Mouse (Mus musculus): ENCODE results near the gene Ireb2.
"Not testable (repeated sequence)": the region's sequence is repeated elsewhere in the genome, so short reads cannot be mapped to it uniquely, and the experiment has no call there.

Gene Ireb2

DNA sequence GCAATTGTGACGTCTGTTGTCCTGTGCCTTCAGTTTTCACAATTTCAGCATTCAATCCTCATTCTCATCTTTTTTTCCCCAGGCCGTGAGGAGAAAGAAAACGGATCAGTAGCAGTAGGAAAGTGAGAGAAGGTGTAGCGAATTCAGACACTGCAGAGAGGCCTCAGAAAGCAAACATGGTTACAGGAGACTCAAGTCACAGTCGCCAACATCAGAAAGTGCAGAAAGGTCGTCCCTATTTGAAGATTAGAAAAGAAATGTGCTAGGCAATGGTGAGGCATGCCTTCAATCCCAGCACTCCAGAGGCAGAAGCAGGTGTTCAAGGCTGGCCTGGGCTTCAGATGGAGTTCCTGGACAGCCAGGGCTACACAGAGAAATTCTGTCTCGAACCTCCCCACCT lies 52.0 kb downstream of the Ireb2 start:
- DNase-seq: no peak

DNA sequence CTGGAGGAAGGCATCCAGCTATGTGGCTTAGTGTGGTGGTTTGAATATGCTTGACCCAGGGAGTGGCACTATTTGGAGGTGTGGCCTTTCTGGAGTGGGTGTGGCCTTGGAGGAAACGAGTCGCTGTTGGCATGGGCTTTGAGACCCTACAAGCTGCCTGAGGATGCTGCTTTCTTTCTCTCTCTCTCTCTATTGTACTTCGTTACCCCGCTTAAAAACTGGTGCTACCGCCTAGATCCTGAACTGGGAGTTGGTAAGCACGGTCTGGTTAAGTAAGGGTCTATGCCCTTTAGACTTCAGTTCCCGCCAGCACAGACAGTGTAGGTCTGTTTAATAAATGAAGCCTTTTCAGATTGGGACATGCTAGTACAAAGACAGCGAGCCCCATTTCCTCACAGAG lies 52.8 kb downstream of the Ireb2 start:
- peak; percentile 12 for DNase-seq

DNA sequence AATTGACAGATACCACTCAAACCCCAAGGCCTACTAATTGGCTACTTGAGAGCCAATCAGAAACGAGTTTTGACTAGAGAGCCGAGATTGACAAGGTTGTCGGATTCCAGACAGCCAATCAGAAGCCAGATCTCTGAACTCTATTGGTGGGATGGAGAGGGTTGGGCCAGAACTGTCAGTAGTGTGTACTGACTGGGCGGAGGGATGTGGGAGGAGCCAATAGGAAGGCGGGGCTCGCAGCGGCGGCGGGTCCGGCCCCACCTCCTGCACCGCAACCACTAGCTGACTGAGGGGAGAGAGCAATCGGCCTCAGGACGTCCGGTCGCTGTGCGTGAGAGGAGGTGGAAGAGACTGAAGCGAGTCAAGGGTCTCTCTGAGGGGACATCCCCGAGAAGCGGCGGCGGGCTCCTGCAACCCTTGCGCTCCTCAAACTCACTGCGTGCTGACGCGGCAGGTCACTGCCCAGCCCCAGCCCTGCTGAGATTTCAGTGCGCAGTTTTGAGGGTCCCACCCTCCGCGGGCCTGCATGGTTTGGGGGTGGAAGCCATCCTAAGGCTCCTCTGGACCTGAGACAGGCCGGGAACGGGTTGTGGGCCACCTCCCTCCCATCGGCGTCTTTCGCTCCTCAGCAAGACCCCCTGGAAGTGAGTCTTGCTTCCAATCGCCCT lies 53.6 kb downstream of the Ireb2 start, which contains the start of gene Hykk:
Gene Hykk, plus strand, starts transcription at position 274 of the 668 bp plus-strand sequence.
- DNase-seq: peak; percentile 88

- no peak for DNase-seq
These were observed 54.6 kb downstream of the Ireb2 start for GRCm38 (mm10) chr9:54918191-54918590.

- DNase-seq: no peak
These were observed 55.2 kb downstream of the Ireb2 start for GRCm38 (mm10) chr9:54918781-54919180.

GRCm38 (mm10) chr9:54919946-54920345 lies 56.4 kb downstream of the Ireb2 start:
- DNase-seq: no peak

- no peak for DNase-seq
These were observed 67.2 kb downstream of the Ireb2 start for GRCm38 (mm10) chr9:54930741-54931140.

- peak; percentile 33 for DNase-seq
These were observed 68.2 kb downstream of the Ireb2 start for GRCm38 (mm10) chr9:54931765-54932164.

GRCm38 (mm10) chr9:54932379-54932778 lies 68.8 kb downstream of the Ireb2 start:
- no peak for DNase-seq

DNA sequence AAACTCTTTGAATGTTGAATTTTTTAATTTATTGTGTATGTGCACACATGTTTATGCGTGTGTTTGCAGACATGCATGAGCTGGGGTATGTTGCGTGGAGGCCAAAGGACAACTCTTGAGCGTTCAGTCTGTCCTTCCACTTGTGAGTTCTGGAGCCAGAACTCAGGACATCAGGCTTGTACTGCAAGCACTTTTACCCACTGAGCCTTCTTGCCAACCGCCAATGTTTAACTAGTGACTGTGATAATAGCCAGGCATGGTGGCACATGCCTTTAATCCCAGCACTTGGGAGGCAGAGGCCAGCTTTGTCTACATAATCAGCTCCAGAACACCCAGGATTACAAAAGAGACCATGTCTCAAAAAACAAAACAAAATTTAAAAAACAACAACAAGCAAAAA lies 78.5 kb downstream of the Ireb2 start:
- DNase-seq: no peak

- no peak for DNase-seq
These were observed 80.9 kb downstream of the Ireb2 start for GRCm38 (mm10) chr9:54944467-54944866.

- no peak for DNase-seq
These were observed 82.7 kb downstream of the Ireb2 start for GRCm38 (mm10) chr9:54946256-54946655.

DNA sequence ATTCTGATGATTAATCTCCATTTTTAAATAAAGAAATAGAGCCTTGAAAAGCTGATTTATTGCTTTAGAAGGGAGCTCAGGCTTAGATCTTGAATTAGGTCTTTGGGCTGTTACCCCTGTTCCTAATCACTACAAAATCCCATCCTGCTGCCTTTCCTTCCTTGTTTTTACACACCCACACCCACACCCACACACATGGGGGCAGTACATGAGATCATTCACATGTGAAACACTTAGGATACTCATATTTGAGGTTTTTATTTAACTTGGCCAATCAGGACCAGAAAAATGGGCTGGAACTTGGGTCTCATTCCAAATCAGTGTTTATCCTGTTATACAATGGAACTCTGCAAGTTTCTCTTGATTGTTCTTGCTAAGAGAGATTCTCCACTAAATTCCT lies 85.9 kb downstream of the Ireb2 start:
- no peak for DNase-seq

DNA sequence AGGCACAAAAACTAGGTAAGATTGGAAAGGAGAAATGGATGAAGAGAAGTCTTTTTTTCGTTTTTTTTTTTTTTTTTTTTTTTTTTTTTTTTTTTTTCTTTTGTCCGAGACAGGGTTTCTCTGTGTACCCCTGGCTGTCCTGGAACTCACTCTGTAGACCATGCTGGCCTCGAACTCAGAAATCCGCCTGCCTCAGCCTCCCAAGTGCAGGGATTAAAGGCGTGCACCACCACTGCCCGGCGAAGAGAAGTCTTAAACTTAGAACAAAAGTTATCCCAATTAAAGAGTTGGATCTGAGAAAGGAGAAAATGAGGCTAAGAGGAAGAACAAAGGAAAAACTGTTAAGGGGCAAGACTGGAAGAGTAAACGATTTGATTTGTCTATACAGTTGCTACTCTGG lies 86.6 kb downstream of the Ireb2 start:
- DNase-seq: not testable (repeated sequence)

DNA sequence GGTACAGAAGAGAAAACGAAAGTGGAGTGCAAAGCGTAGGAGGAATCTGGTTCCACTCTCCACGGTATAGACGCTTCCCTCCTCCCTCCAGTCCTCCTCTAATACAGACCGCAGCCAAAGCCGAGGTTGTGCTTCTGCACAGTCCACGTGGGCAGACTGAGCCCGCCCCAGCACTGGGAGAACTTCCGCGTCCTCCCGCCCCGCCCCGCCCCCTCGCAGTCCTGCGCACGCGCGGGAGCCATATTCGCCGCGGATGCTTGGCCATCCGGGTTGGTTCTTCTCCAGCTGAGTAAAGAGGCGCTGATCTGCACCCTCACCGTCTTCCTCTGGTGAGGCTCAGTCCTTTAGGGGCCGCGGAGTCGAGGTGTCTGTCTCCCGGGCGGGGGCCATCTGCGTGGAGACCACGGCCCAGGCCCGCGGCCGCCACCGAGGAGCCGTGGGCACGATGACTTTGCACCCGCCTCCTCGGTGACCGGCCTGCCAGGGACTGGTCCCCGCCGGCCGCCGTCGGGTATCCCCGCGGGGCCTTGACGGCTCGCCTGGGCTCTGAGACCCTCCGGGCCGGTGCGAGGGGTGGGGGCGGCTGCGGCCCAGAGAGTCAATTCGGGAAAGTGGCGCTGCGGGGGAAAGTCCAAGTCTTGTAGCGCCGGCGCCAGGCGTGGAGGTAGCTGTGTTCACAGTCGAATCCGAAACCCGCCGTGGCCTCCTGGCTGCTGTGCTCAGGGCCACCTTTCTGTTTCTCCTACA lies 87.2 kb downstream of the Ireb2 start, which contains the start of the genes Psma4 and AY074887:
Gene Psma4, plus strand, starts transcription at position 216 of the 747 bp plus-strand sequence.
Gene AY074887, minus strand, starts transcription at position 424 of the 747 bp plus-strand sequence.
- peak; percentile 94 for DNase-seq

- no peak for DNase-seq
These were observed 97.5 kb downstream of the Ireb2 start for GRCm38 (mm10) chr9:54961059-54961458.

All from thymus, postnatal 4 days (tissue).